Mouse (Mus musculus) liver, embryonic 12.5 days (tissue): ENCODE measurements around the gene Laptm4a. TPM values are rescaled to one million over a fixed set of nuclear protein-coding genes. Genes with fewer than 3 reads are reported as not detected.
A peak's percentile ranks its signal among the peaks of the same experiment; 100 is the strongest.

ENCODE experiments used
- ATAC-seq: fragments of 200-750 bp; cut with Nextera tagmentation; 2 replicates; pipeline ENCODE4 v1.8.0; 2017; ENCODE audit warnings: moderate number of reproducible peaks, mild to moderate bottlenecking, moderate library complexity
- H3K27ac ChIP-seq: fragments of 300-500 bp; sonication (generic); 2 replicates; pipeline ENCODE4 v1.5.1; 2016; ENCODE audit warnings: mild to moderate bottlenecking
- H3K27me3 ChIP-seq: fragments of 300-500 bp; sonication (generic); replicated peaks from 2 replicates; pipeline ENCODE4 v1.6.1; 2016; ENCODE audit warnings: mild to moderate bottlenecking, moderate library complexity
- H3K36me3 ChIP-seq: fragments of 300-500 bp; sonication (generic); 2 replicates; pipeline ENCODE4 v1.6.1; 2016; ENCODE audit warnings: mild to moderate bottlenecking, moderate library complexity
- H3K4me1 ChIP-seq: fragments of 300-500 bp; sonication (generic); 2 replicates; pipeline ENCODE4 v1.6.1; 2016
- H3K4me2 ChIP-seq: fragments of 300-500 bp; sonication (generic); 2 replicates; pipeline ENCODE4 v1.6.1; 2016; ENCODE audit warnings: mild to moderate bottlenecking, moderate library complexity
- H3K4me3 ChIP-seq: fragments of 300-500 bp; sonication (generic); 2 replicates; pipeline ENCODE4 v1.5.1; 2016; ENCODE audit warnings: mild to moderate bottlenecking, moderate library complexity
- H3K9ac ChIP-seq: fragments of 300-500 bp; sonication (generic); 2 replicates; pipeline ENCODE4 v1.6.1; 2016; ENCODE audit warnings: mild to moderate bottlenecking, moderate library complexity
- H3K9me3 ChIP-seq: fragments of 300-500 bp; sonication (generic); replicated peaks from 2 replicates; pipeline ENCODE4 v1.6.1; 2016; ENCODE audit warnings: mild to moderate bottlenecking, moderate library complexity
- WGBS: fragments of 180-500 bp; shearing (Covaris S2); methylation state at CpG from one replicate; pipeline ENCODE4 v1.1.7; 2016; ENCODE audit not compliant: insufficient replicate concordance; 5-methylcytosine and 5-hydroxymethylcytosine counted together
- polyA plus RNA-seq: library from polyadenylated mRNA; unstranded; fragments of >200 nt; fragmentation: Nextera tagmentation; extraction: Ambion mirVana; gene quantifications from 2 replicates; pipeline ENCODE4 v1.2.1, GENCODE M21; 2016

Laptm4a gene
- 71.0 and 77.9 TPM in 2 replicates for polyA plus RNA-seq

GRCm38 (mm10) chr12:8921394-8922368, at the start of gene Laptm4a:
TSS of gene Laptm4a (plus strand) at chr12:8921664.
- ATAC-seq = peak; percentile 97
- H3K4me2 ChIP-seq = peak within 1 kb of the TSS; percentile 82
- H3K27me3 ChIP-seq = no peaks in the 10 kb centered on the region
- under 1% methylated on average over 73 of the region's 73 CpGs for WGBS
- no peaks in the 10 kb centered on the region for H3K9me3 ChIP-seq
- peak within 1 kb of the TSS; percentile 97 for H3K27ac ChIP-seq
- H3K9ac ChIP-seq = peak within 1 kb of the TSS; percentile 85
- H3K4me3 ChIP-seq = peak within 1 kb of the TSS; percentile 79
- peaks cover 36% of the 10 kb centered on the region for H3K4me1 ChIP-seq
- H3K36me3 ChIP-seq = peaks cover 16% of the 10 kb centered on the region

- Histone ChIP-seq H3K27ac (no peak overlapping the region), H3K4me1 (no peaks in the 10 kb centered on the region), H3K27me3 (peaks cover 7% of the 10 kb centered on the region; the same call in 1 of the 2 replicates), H3K36me3 (no peaks in the 10 kb centered on the region), H3K4me3 (no peak overlapping the region), H3K9me3 (no peaks in the 10 kb centered on the region), H3K9ac (no peak overlapping the region), H3K4me2 (no peak overlapping the region)
- ATAC-seq = no peak
- 65% methylated on average over 9 of the region's 9 CpGs for WGBS
Measured at GRCm38 (mm10) chr12:8875583-8875982, 45.9 kb upstream of the Laptm4a start.

GRCm38 (mm10) chr12:8876865-8877264, 44.6 kb upstream of the Laptm4a start:
- no peak overlapping the region for H3K4me3 ChIP-seq
- H3K9ac ChIP-seq = no peak overlapping the region
- no peaks in the 10 kb centered on the region for H3K36me3 ChIP-seq
- 58% methylated on average over 5 of the region's 5 CpGs for WGBS
- no peak for ATAC-seq
- H3K9me3 ChIP-seq = no peaks in the 10 kb centered on the region
- no peaks in the 10 kb centered on the region for H3K4me1 ChIP-seq
- no peak overlapping the region for H3K27ac ChIP-seq
- H3K27me3 ChIP-seq = peaks cover 14% of the 10 kb centered on the region; the same call in 1 of the 2 replicates
- no peak overlapping the region for H3K4me2 ChIP-seq

GRCm38 (mm10) chr12:8877413-8877812, 44.1 kb upstream of the Laptm4a start:
- Histone ChIP-seq H3K27me3 (peaks cover 14% of the 10 kb centered on the region; the same call in 1 of the 2 replicates), H3K9ac (no peak overlapping the region), H3K27ac (no peak overlapping the region), H3K4me2 (no peak overlapping the region), H3K4me1 (no peaks in the 10 kb centered on the region), H3K36me3 (no peaks in the 10 kb centered on the region), H3K9me3 (no peaks in the 10 kb centered on the region), H3K4me3 (no peak overlapping the region)
- ATAC-seq = 0 out of 2 replicates have a peak, but pooled peaks have one; percentile 3
- WGBS = 58% methylated on average over 6 of the region's 6 CpGs

- Histone ChIP-seq H3K36me3 (no peaks in the 10 kb centered on the region), H3K9me3 (no peaks in the 10 kb centered on the region), H3K4me2 (no peak overlapping the region), H3K4me3 (no peak overlapping the region), H3K27ac (no peak overlapping the region), H3K27me3 (peaks cover 10% of the 10 kb centered on the region; the same call in 1 of the 2 replicates), H3K9ac (no peak overlapping the region), H3K4me1 (no peaks in the 10 kb centered on the region)
- no peak for ATAC-seq
- 79% methylated on average over 2 of the region's 2 CpGs for WGBS
Measured at GRCm38 (mm10) chr12:8878752-8879151, 42.7 kb upstream of the Laptm4a start.

- WGBS = 50% methylated on average over 6 of the region's 6 CpGs
- no peaks in the 10 kb centered on the region for H3K9me3 ChIP-seq
- no peak overlapping the region for H3K4me3 ChIP-seq
- H3K9ac ChIP-seq = no peak overlapping the region
- ATAC-seq = no peak
- H3K27ac ChIP-seq = no peak overlapping the region
- no peaks in the 10 kb centered on the region for H3K36me3 ChIP-seq
- H3K4me2 ChIP-seq = no peak overlapping the region
- peaks cover 2% of the 10 kb centered on the region for H3K4me1 ChIP-seq
- H3K27me3 ChIP-seq = peaks cover 11% of the 10 kb centered on the region
Measured at GRCm38 (mm10) chr12:8879389-8879788, 42.1 kb upstream of the Laptm4a start.

GRCm38 (mm10) chr12:8881736-8882135, 39.7 kb upstream of the Laptm4a start:
- H3K9ac ChIP-seq = no peak overlapping the region
- no peaks in the 10 kb centered on the region for H3K9me3 ChIP-seq
- ATAC-seq = no peak
- peaks cover 24% of the 10 kb centered on the region for H3K27me3 ChIP-seq
- no peaks in the 10 kb centered on the region for H3K36me3 ChIP-seq
- no peak overlapping the region for H3K4me2 ChIP-seq
- peaks cover 13% of the 10 kb centered on the region for H3K4me1 ChIP-seq
- no peak overlapping the region for H3K27ac ChIP-seq
- 38% methylated on average over 4 of the region's 4 CpGs for WGBS
- no peak overlapping the region for H3K4me3 ChIP-seq

GRCm38 (mm10) chr12:8882376-8882775, 39.1 kb upstream of the Laptm4a start:
- WGBS = 61% methylated on average over 8 of the region's 8 CpGs
- H3K27ac ChIP-seq = 0 out of 2 replicates have a peak overlapping the region, but pooled peaks have one; percentile 46
- H3K4me3 ChIP-seq = no peak overlapping the region
- ATAC-seq = 0 out of 2 replicates have a peak, but pooled peaks have one; percentile 25
- peaks cover 27% of the 10 kb centered on the region for H3K27me3 ChIP-seq
- H3K36me3 ChIP-seq = no peaks in the 10 kb centered on the region
- H3K9me3 ChIP-seq = no peaks in the 10 kb centered on the region
- peaks cover 13% of the 10 kb centered on the region for H3K4me1 ChIP-seq
- no peak overlapping the region for H3K4me2 ChIP-seq
- H3K9ac ChIP-seq = no peak overlapping the region

GRCm38 (mm10) chr12:8884426-8885145, 36.9 kb upstream of the Laptm4a start:
- H3K9ac ChIP-seq = no peak overlapping the region
- WGBS = 27% methylated on average over 13 of the region's 13 CpGs
- no peak overlapping the region for H3K4me2 ChIP-seq
- H3K27ac ChIP-seq = no peak overlapping the region
- H3K27me3 ChIP-seq = peaks cover 25% of the 10 kb centered on the region
- no peak for ATAC-seq
- H3K4me1 ChIP-seq = peaks cover 13% of the 10 kb centered on the region
- H3K4me3 ChIP-seq = no peak overlapping the region
- no peaks in the 10 kb centered on the region for H3K36me3 ChIP-seq
- no peaks in the 10 kb centered on the region for H3K9me3 ChIP-seq

GRCm38 (mm10) chr12:8885146-8885543, 36.3 kb upstream of the Laptm4a start:
- H3K9ac ChIP-seq = no peak overlapping the region
- H3K4me3 ChIP-seq = no peak overlapping the region
- peaks cover 28% of the 10 kb centered on the region for H3K27me3 ChIP-seq
- ATAC-seq = no peak
- no peak overlapping the region for H3K27ac ChIP-seq
- 12% methylated on average over 4 of the region's 4 CpGs for WGBS
- H3K36me3 ChIP-seq = no peaks in the 10 kb centered on the region
- peaks cover 13% of the 10 kb centered on the region for H3K4me1 ChIP-seq
- no peaks in the 10 kb centered on the region for H3K9me3 ChIP-seq
- no peak overlapping the region for H3K4me2 ChIP-seq

- Histone ChIP-seq H3K4me3 (no peak overlapping the region), H3K36me3 (no peaks in the 10 kb centered on the region), H3K27ac (no peak overlapping the region), H3K27me3 (peaks cover 28% of the 10 kb centered on the region), H3K4me2 (no peak overlapping the region), H3K4me1 (peaks cover 13% of the 10 kb centered on the region), H3K9ac (no peak overlapping the region), H3K9me3 (no peaks in the 10 kb centered on the region)
- WGBS = 57% methylated on average over 3 of the region's 3 CpGs
- no peak for ATAC-seq
Measured at GRCm38 (mm10) chr12:8885950-8886349, 35.5 kb upstream of the Laptm4a start.

GRCm38 (mm10) chr12:8888445-8888844, 33.0 kb upstream of the Laptm4a start:
- no peak overlapping the region for H3K27ac ChIP-seq
- peaks cover 13% of the 10 kb centered on the region for H3K4me1 ChIP-seq
- WGBS = 50% methylated on average over 7 of the region's 7 CpGs
- no peak overlapping the region for H3K9ac ChIP-seq
- H3K4me2 ChIP-seq = no peak overlapping the region
- no peak for ATAC-seq
- H3K9me3 ChIP-seq = no peaks in the 10 kb centered on the region
- peaks cover 32% of the 10 kb centered on the region for H3K27me3 ChIP-seq
- no peaks in the 10 kb centered on the region for H3K36me3 ChIP-seq
- no peak overlapping the region for H3K4me3 ChIP-seq
